Mouse (Mus musculus) hindbrain, embryonic 11.5 days (tissue): ENCODE measurements at regions not wholly inside any gene's neighbourhood (a gene's known extent, or its start where the extent isn't known, plus 50 kb on each side); places are given as distances from the start of the nearest gene placed in this dataset.

Experiments used
- ATAC-seq: fragments of 200-750 bp; cut with Nextera tagmentation; 2 replicates; pipeline ENCODE4 v1.8.0; 2017; ENCODE audit warnings: mild to moderate bottlenecking, moderate TSS enrichment, moderate library complexity; ENCODE audit not compliant: low FRiP score
- DNase-seq: peaks from one replicate; pipeline ENCODE4 v3.0.0-alpha.2; 2015; ENCODE audit warnings: low spot score
- H3K27ac ChIP-seq: fragments of 300-500 bp; sonication (generic); 2 replicates; pipeline ENCODE4 v1.5.1; 2014; ENCODE audit warnings: mild to moderate bottlenecking, low read depth, low read length
- H3K27me3 ChIP-seq: fragments of 300-500 bp; sonication (generic); 2 replicates; pipeline ENCODE4 v1.6.1; 2014; ENCODE audit warnings: mild to moderate bottlenecking, low read length, moderate library complexity, mixed read lengths; ENCODE audit not compliant: control insufficient read depth, insufficient read depth
- H3K36me3 ChIP-seq: fragments of 300-500 bp; sonication (generic); 2 replicates; pipeline ENCODE4 v1.6.1; 2014; ENCODE audit warnings: mild to moderate bottlenecking, low read length, moderate library complexity, mixed read lengths; ENCODE audit not compliant: control insufficient read depth, insufficient read depth
- H3K4me1 ChIP-seq: fragments of 300-500 bp; sonication (generic); replicated peaks from 2 replicates; pipeline ENCODE4 v1.6.1; 2014; ENCODE audit warnings: low read length, mixed read lengths; ENCODE audit not compliant: control insufficient read depth, insufficient read depth
- H3K4me2 ChIP-seq: fragments of 300-500 bp; sonication (generic); replicated peaks from 2 replicates; pipeline ENCODE4 v1.6.1; 2014; ENCODE audit warnings: mild to moderate bottlenecking, low read depth, low read length
- H3K4me3 ChIP-seq: fragments of 300-500 bp; sonication (generic); 2 replicates; pipeline ENCODE4 v1.5.1; 2014; ENCODE audit warnings: low read depth, low read length
- H3K9ac ChIP-seq: fragments of 300-500 bp; sonication (generic); 2 replicates; pipeline ENCODE4 v1.6.1; 2014; ENCODE audit warnings: low read depth, low read length
- H3K9me3 ChIP-seq: fragments of 300-500 bp; sonication (generic); 2 replicates; pipeline ENCODE4 v1.6.1; 2016; ENCODE audit warnings: low read length; ENCODE audit not compliant: control insufficient read depth
- WGBS: fragments of 180-500 bp; shearing (Covaris S2); extraction: QIAGEN DNeasy Blood & Tissue Kit; methylation state at CpG from one replicate; pipeline ENCODE4 v1.1.7; 2014; 5-methylcytosine and 5-hydroxymethylcytosine counted together

- no peaks in the 10 kb centered on the region for H3K36me3 ChIP-seq
- no peaks in the 10 kb centered on the region for H3K27me3 ChIP-seq
- no peak overlapping the region for H3K27ac ChIP-seq
- 86% methylated on average over 5 of the region's 5 CpGs for WGBS
- H3K4me3 ChIP-seq, result no peak overlapping the region
- ATAC-seq, result no peak
- DNase-seq, result no peak
- no peaks in the 10 kb centered on the region for H3K9me3 ChIP-seq
- no peak overlapping the region for H3K4me2 ChIP-seq
- H3K4me1 ChIP-seq, result no peaks in the 10 kb centered on the region
- no peak overlapping the region for H3K9ac ChIP-seq
These were observed 84.8 kb upstream of the Tsc22d1 start for GRCm38 (mm10) chr14:76329983-76330382.

- DNase-seq (peak; percentile 71), ATAC-seq (peak; percentile 89)
- Histone ChIP-seq H3K4me3 (no peak overlapping the region), H3K4me2 (0 out of 2 replicates have a peak overlapping the region, but pooled peaks have one; percentile 5), H3K27ac (peak overlapping the region; percentile 83), H3K4me1 (no peaks in the 10 kb centered on the region), H3K9ac (no peak overlapping the region), H3K9me3 (no peaks in the 10 kb centered on the region), H3K27me3 (no peaks in the 10 kb centered on the region), H3K36me3 (no peaks in the 10 kb centered on the region)
- 25% methylated on average over 11 of the region's 11 CpGs for WGBS
These were observed 83.0 kb upstream of the Tsc22d1 start for GRCm38 (mm10) chr14:76331497-76332335.

- ATAC-seq, result peak; percentile 46
- no peak overlapping the region for H3K9ac ChIP-seq
These were observed 82.4 kb upstream of the Tsc22d1 start for GRCm38 (mm10) chr14:76332336-76332703.

GRCm38 (mm10) chr14:76340789-76341188 lies 74.0 kb upstream of the Tsc22d1 start:
- Histone ChIP-seq H3K27ac (no peak overlapping the region), H3K9ac (no peak overlapping the region), H3K27me3 (no peaks in the 10 kb centered on the region), H3K9me3 (no peaks in the 10 kb centered on the region), H3K4me1 (no peaks in the 10 kb centered on the region), H3K36me3 (no peaks in the 10 kb centered on the region), H3K4me3 (no peak overlapping the region), H3K4me2 (no peak overlapping the region)
- 93% methylated on average over 7 of the region's 7 CpGs for WGBS
- DNase-seq, result no peak
- ATAC-seq, result no peak

More at GRCm38 (mm10) chr14:76332336-76332703, 82.4 kb upstream of the Tsc22d1 start:
- H3K4me1 ChIP-seq, result no peaks in the 10 kb centered on the region
- H3K27ac ChIP-seq, result peak overlapping the region; percentile 83
- peak; percentile 39 for DNase-seq
- H3K9me3 ChIP-seq, result no peaks in the 10 kb centered on the region
- H3K4me3 ChIP-seq, result no peak overlapping the region
- H3K36me3 ChIP-seq, result no peaks in the 10 kb centered on the region
- no peaks in the 10 kb centered on the region for H3K27me3 ChIP-seq
- H3K4me2 ChIP-seq, result no peak overlapping the region; the same call in 1 of the 2 replicates
- WGBS, result 40% methylated on average over 10 of the region's 10 CpGs

GRCm38 (mm10) chr14:76341226-76341625 lies 73.5 kb upstream of the Tsc22d1 start:
- H3K4me2 ChIP-seq, result no peak overlapping the region
- no peak overlapping the region for H3K27ac ChIP-seq
- H3K9ac ChIP-seq, result no peak overlapping the region
- no peaks in the 10 kb centered on the region for H3K27me3 ChIP-seq
- H3K9me3 ChIP-seq, result no peaks in the 10 kb centered on the region
- DNase-seq, result no peak
- H3K36me3 ChIP-seq, result no peaks in the 10 kb centered on the region
- no peak for ATAC-seq
- H3K4me1 ChIP-seq, result no peaks in the 10 kb centered on the region
- H3K4me3 ChIP-seq, result no peak overlapping the region
- WGBS, result 80% methylated on average over 10 of the region's 10 CpGs

GRCm38 (mm10) chr14:76351856-76352255 lies 62.9 kb upstream of the Tsc22d1 start:
- H3K27ac ChIP-seq, result no peak overlapping the region
- ATAC-seq (no peak), DNase-seq (no peak)

GRCm38 (mm10) chr14:76356161-76356560 lies 58.6 kb upstream of the Tsc22d1 start:
- ATAC-seq, result no peak

More at GRCm38 (mm10) chr14:76351856-76352255, 62.9 kb upstream of the Tsc22d1 start:
- Histone ChIP-seq H3K4me1 (no peaks in the 10 kb centered on the region), H3K4me2 (no peak overlapping the region), H3K9ac (no peak overlapping the region), H3K9me3 (no peaks in the 10 kb centered on the region), H3K36me3 (no peaks in the 10 kb centered on the region), H3K27me3 (no peaks in the 10 kb centered on the region), H3K4me3 (no peak overlapping the region)
- WGBS, result 53% methylated on average over 9 of the region's 9 CpGs

GRCm38 (mm10) chr14:76359837-76360410 lies 54.8 kb upstream of the Tsc22d1 start:
- ATAC-seq, result no peak
- 87% methylated on average over 11 of the region's 11 CpGs for WGBS
- H3K27ac ChIP-seq, result no peak overlapping the region
- no peak overlapping the region for H3K4me3 ChIP-seq
- H3K27me3 ChIP-seq, result no peaks in the 10 kb centered on the region
- DNase-seq, result no peak
- no peaks in the 10 kb centered on the region for H3K36me3 ChIP-seq
- no peaks in the 10 kb centered on the region for H3K4me1 ChIP-seq
- no peak overlapping the region for H3K4me2 ChIP-seq
- H3K9me3 ChIP-seq, result no peaks in the 10 kb centered on the region
- H3K9ac ChIP-seq, result no peak overlapping the region

More at GRCm38 (mm10) chr14:76356161-76356560, 58.6 kb upstream of the Tsc22d1 start:
- no peak overlapping the region for H3K27ac ChIP-seq
- H3K36me3 ChIP-seq, result no peaks in the 10 kb centered on the region
- H3K4me3 ChIP-seq, result no peak overlapping the region
- H3K9ac ChIP-seq, result no peak overlapping the region
- no peaks in the 10 kb centered on the region for H3K27me3 ChIP-seq
- no peak overlapping the region for H3K4me2 ChIP-seq
- H3K4me1 ChIP-seq, result no peaks in the 10 kb centered on the region
- no peaks in the 10 kb centered on the region for H3K9me3 ChIP-seq
- DNase-seq, result no peak
- 63% methylated on average over 2 of the region's 2 CpGs for WGBS

GRCm38 (mm10) chr14:76364034-76364433 lies 50.7 kb upstream of the Tsc22d1 start:
- no peak overlapping the region for H3K9ac ChIP-seq
- no peaks in the 10 kb centered on the region for H3K27me3 ChIP-seq
- no peak overlapping the region for H3K4me2 ChIP-seq
- 75% methylated on average over 4 of the region's 4 CpGs for WGBS
- H3K27ac ChIP-seq, result no peak overlapping the region
- H3K9me3 ChIP-seq, result no peaks in the 10 kb centered on the region
- no peaks in the 10 kb centered on the region for H3K4me1 ChIP-seq
- ATAC-seq (no peak), DNase-seq (no peak)
- H3K36me3 ChIP-seq, result no peaks in the 10 kb centered on the region
- no peak overlapping the region for H3K4me3 ChIP-seq
